Mouse (Mus musculus) ES-E14 (cell line): ENCODE measurements around the gene Supv3l1. TPM values are rescaled to one million over a fixed set of nuclear protein-coding genes. Genes with fewer than 3 reads are reported as not detected.

Experiments
- DNase-seq: peaks from one replicate; pipeline ENCODE4 v3.0.0-alpha.2; 2013; ENCODE audit warnings: low read depth, low spot score
- H3K27ac ChIP-seq: 2 replicates; pipeline ENCODE4 v1.5.1; 2012; ENCODE audit warnings: low read depth, mild to moderate bottlenecking, low read length, moderate library complexity, mixed read lengths; ENCODE audit not compliant: poor library complexity, insufficient read depth, severe bottlenecking
- H3K36me3 ChIP-seq: 2 replicates; pipeline ENCODE4 v1.6.1; 2012; ENCODE audit warnings: mild to moderate bottlenecking, low read length, moderate library complexity, mixed read lengths; ENCODE audit not compliant: control insufficient read depth, poor library complexity, insufficient read depth, severe bottlenecking
- H3K4me1 ChIP-seq, 2 experiments: fragments of 150-350 bp in 1 of 2; sonication (generic) in 1 of 2; 2 replicates each; pipeline ENCODE4 v1.6.1; 2012; ENCODE audit warnings: low read length in 2 of 2, mild to moderate bottlenecking in 1 of 2, mixed read lengths in 1 of 2; ENCODE audit not compliant: control insufficient read depth in 2 of 2, insufficient read depth in 2 of 2, poor library complexity in 1 of 2
- H3K4me3 ChIP-seq, 2 experiments: fragments of 150-350 bp in 1 of 2; sonication (generic) in 1 of 2; 2 replicates each; pipeline ENCODE4 v1.5.1; 2012; ENCODE audit warnings: low read length in 2 of 2, low read depth in 1 of 2, mild to moderate bottlenecking in 1 of 2, mixed read lengths in 1 of 2; ENCODE audit not compliant: insufficient read depth in 1 of 2, poor library complexity in 1 of 2, severe bottlenecking in 1 of 2
- H3K9ac ChIP-seq: 2 replicates; pipeline ENCODE4 v1.6.1; 2012; ENCODE audit warnings: low read depth, mild to moderate bottlenecking, low read length, mixed read lengths; ENCODE audit not compliant: poor library complexity, insufficient read depth, severe bottlenecking
- H3K9me3 ChIP-seq: fragments of 150-350 bp; sonication (generic); 2 replicates; pipeline ENCODE4 v1.6.1; 2012; ENCODE audit warnings: low read depth, mild to moderate bottlenecking, low read length; ENCODE audit not compliant: control insufficient read depth, insufficient read depth
- CHD2 ChIP-seq: IDR thresholded peaks from 2 replicates; pipeline ENCODE4 v1.6.1; 2014; ENCODE audit warnings: mild to moderate bottlenecking, low read depth, low read length, inconsistent platforms
- HCFC1 ChIP-seq: IDR thresholded peaks from 2 replicates; pipeline ENCODE4 v1.6.1; 2012; ENCODE audit warnings: low read length, inconsistent platforms, borderline replicate concordance; ENCODE audit not compliant: insufficient read depth
- MAFK ChIP-seq: IDR thresholded peaks from 2 replicates; pipeline ENCODE4 v1.6.1; 2014; ENCODE audit warnings: mild to moderate bottlenecking, low read depth, low read length, inconsistent platforms; ENCODE audit not compliant: insufficient read depth
- ZC3H11A ChIP-seq: IDR thresholded peaks from 2 replicates; pipeline ENCODE4 v1.6.1; 2012; ENCODE audit warnings: low read depth, mild to moderate bottlenecking, inconsistent platforms, low read length, borderline replicate concordance
- ZNF384 ChIP-seq: IDR thresholded peaks from 2 replicates; pipeline ENCODE4 v1.6.1; 2012; ENCODE audit warnings: low read depth, low read length, inconsistent platforms
- in situ Hi-C, 2 experiments: fragments of 600-800 bp; cut with MboI; formaldehyde crosslinking; loops; one replicate each; pipeline ENCODE4 v1.15.1; 2025; ENCODE audit warnings: low sequenced_read_pairs in 2 of 2, inconsistent platforms in 1 of 2; ENCODE audit not compliant: unreplicated experiment in 2 of 2
- total RNA-seq: library from RNA; depleted of rRNA; stranded (reverse); fragments of 300-350 nt; gene quantifications from 2 replicates; pipeline ENCODE4 v1.2.3, GENCODE M21; 2012

Gene Supv3l1
- total RNA-seq, 1 experiment: 50.0 TPM

GRCm38 (mm10) chr10:62412906-62413605, 36.5 kb downstream of the Supv3l1 start:
- H3K27ac ChIP-seq: no peak overlapping the region
- H3K9ac ChIP-seq: no peak overlapping the region
- DNase-seq: no peak
- H3K4me1 ChIP-seq: peaks cover 0 to 5% of the 10 kb centered on the region in 2 experiments; a peak in 1 of 4 replicates
- no peaks in the 10 kb centered on the region for H3K9me3 ChIP-seq
- H3K36me3 ChIP-seq: no peaks in the 10 kb centered on the region
- TF ChIP-seq ZC3H11A (no peak), ZNF384 (no peak), CHD2 (no peak), MAFK (no peak), HCFC1 (no peak)
- in situ Hi-C loops: no loop called here
- no peak overlapping the region for H3K4me3 ChIP-seq

GRCm38 (mm10) chr10:62411431-62412410, 37.8 kb downstream of the Supv3l1 start:
- Histone ChIP-seq H3K27ac (no peak overlapping the region), H3K36me3 (no peaks in the 10 kb centered on the region), H3K4me3 (no peak overlapping the region), H3K4me1 (peaks cover 0 to 5% of the 10 kb centered on the region in 2 experiments; a peak in 1 of 4 replicates), H3K9me3 (no peaks in the 10 kb centered on the region), H3K9ac (no peak overlapping the region)
- no peak for DNase-seq
- in situ Hi-C loops: no loop called here
- no peak for TF ChIP-seq CHD2
- TF ChIP-seq ZC3H11A: no peak

GRCm38 (mm10) chr10:62410943-62411342, 38.6 kb downstream of the Supv3l1 start:
- in situ Hi-C loops: no loop called here

GRCm38 (mm10) chr10:62404901-62405300, 44.6 kb downstream of the Supv3l1 start:
- no peaks in the 10 kb centered on the region for H3K36me3 ChIP-seq
- in situ Hi-C loops: no loop called here
- no peaks in the 10 kb centered on the region for H3K9me3 ChIP-seq
- peak overlapping the region; percentile 6; the same call in 1 of the 2 replicates for H3K9ac ChIP-seq
- no peak for TF ChIP-seq CHD2
- TF ChIP-seq ZNF384: no peak
- TF ChIP-seq HCFC1: no peak
- TF ChIP-seq ZC3H11A: no peak
- TF ChIP-seq MAFK: no peak
- no peak overlapping the region for H3K27ac ChIP-seq
- peak overlapping the region; percentile 16 to 44; a peak in 3 of 4 replicates for H3K4me3 ChIP-seq
- no peaks in the 10 kb centered on the region; a peak in 1 of 4 replicates for H3K4me1 ChIP-seq
- DNase-seq: no peak

More at GRCm38 (mm10) chr10:62410943-62411342, 38.6 kb downstream of the Supv3l1 start:
- no peaks in the 10 kb centered on the region for H3K36me3 ChIP-seq
- no peak overlapping the region for H3K27ac ChIP-seq
- H3K9me3 ChIP-seq: no peaks in the 10 kb centered on the region
- peaks cover 0 to 5% of the 10 kb centered on the region in 2 experiments; a peak in 1 of 4 replicates for H3K4me1 ChIP-seq
- no peak overlapping the region for H3K9ac ChIP-seq
- no peak overlapping the region for H3K4me3 ChIP-seq
- TF ChIP-seq ZNF384: no peak
- TF ChIP-seq ZC3H11A: peak; percentile 51; the same call in 1 of the 2 replicates
- TF ChIP-seq MAFK: no peak
- no peak for TF ChIP-seq HCFC1
- no peak for TF ChIP-seq CHD2
- peak; percentile 49 for DNase-seq
